22 mouse cellular contexts compared by ENCODE assay signal in genomic region chr1:91915961-91916360, GRCm38 (mm10).
"Had no signal": no experiment of that assay in that cellular context is flagged by ENCODE, and none has a peak within 500 bp of the region (broad histone marks: within the 10 kb centered on the region; RNA-seq: fewer than 3 reads in every experiment).

No protein-coding gene starts in this region.

- H3K9ac ChIP-seq: heart, embryonic 12.5 days; hindbrain, embryonic 12.5 days; hindbrain, embryonic 14.5 days; intestine, embryonic 15.5 days; limb, embryonic 13.5 days; limb, embryonic 15.5 days; liver, embryonic 12.5 days; liver, embryonic 14.5 days had no signal

- DNase-seq: gastrocnemius, adult 2 months; gastrocnemius, postnatal 10 days; gastrocnemius, postnatal 25 days; heart, adult 18-20 months; heart, postnatal 4 days; kidney, adult 18-20 months; kidney, adult 8-10 months; kidney, postnatal 10 days; kidney, postnatal 25 days; left cerebral cortex, postnatal 4 days had no signal

- H3K27me3 ChIP-seq: heart, embryonic 12.5 days; hindbrain, embryonic 12.5 days; intestine, embryonic 15.5 days; limb, embryonic 13.5 days; limb, embryonic 15.5 days had no signal

- H3K27ac ChIP-seq: gastrocnemius, adult 2 months; heart, embryonic 10.5 days; hindbrain, embryonic 10.5 days; hindbrain, embryonic 12.5 days; hindbrain, embryonic 14.5 days; intestine, embryonic 15.5 days; layer of hippocampus, adult 2 months; left cerebral cortex, adult 2 months; limb, embryonic 13.5 days; liver, embryonic 12.5 days; liver, embryonic 14.5 days had no signal

- H3K9me3 ChIP-seq: heart, embryonic 10.5 days; heart, embryonic 12.5 days; hindbrain, embryonic 10.5 days; hindbrain, embryonic 12.5 days; intestine, embryonic 15.5 days; limb, embryonic 13.5 days; limb, embryonic 15.5 days; liver, embryonic 12.5 days had no signal

- H3K36me3 ChIP-seq: heart, embryonic 10.5 days; heart, embryonic 12.5 days; hindbrain, embryonic 10.5 days; hindbrain, embryonic 12.5 days; intestine, embryonic 15.5 days; limb, embryonic 13.5 days; limb, embryonic 15.5 days; liver, embryonic 12.5 days had no signal

- H3K4me3 ChIP-seq: gastrocnemius, adult 2 months; heart, embryonic 10.5 days; heart, embryonic 12.5 days; hindbrain, embryonic 10.5 days; hindbrain, embryonic 12.5 days; intestine, embryonic 15.5 days; layer of hippocampus, adult 2 months; left cerebral cortex, adult 2 months; limb, embryonic 13.5 days; limb, embryonic 15.5 days; liver, embryonic 12.5 days had no signal
